In the genomic region with DNA sequence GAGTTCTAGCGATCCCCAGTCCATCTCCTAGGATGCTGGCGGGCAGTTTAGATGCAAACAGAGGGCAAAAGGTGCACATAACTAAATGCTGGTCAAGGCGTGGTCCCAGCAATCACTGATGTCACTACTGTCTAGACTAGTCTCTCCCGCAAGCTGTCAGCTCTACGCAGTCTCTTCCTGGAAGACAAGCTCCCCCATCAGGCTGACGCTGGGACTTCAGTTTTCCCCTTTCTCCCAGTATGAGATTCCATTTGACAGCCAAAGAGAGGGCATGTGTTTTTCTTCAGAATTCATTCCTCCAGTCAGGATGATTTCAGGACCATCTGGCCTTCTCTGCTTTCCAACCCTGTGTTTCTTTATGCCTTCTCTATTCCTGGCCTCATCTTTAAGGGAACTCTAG, we compare ENCODE assay signal across 9 mouse cellular contexts.
DNase-seq lines count a peak whose midpoint lies in the region; ATAC-seq lines count a peak whose summit lies in the region.
"Had no signal": no experiment of that assay in that cellular context is flagged by ENCODE, and none has a peak within 500 bp of the region (broad histone marks: within the 10 kb centered on the region; RNA-seq: fewer than 3 reads in every experiment).

No protein-coding gene starts in this region.

- 48% methylated on average over 6 of the region's 6 CpGs for WGBS in hindbrain, embryonic 10.5 days
- 49% methylated on average over 6 of the region's 6 CpGs for WGBS in hindbrain, embryonic 16.5 days
- WGBS in neural tube, embryonic 15.5 days = 50% methylated on average over 6 of the region's 6 CpGs
- 36% methylated on average over 6 of the region's 6 CpGs for WGBS in neural tube, embryonic 11.5 days

- no peaks in the 10 kb centered on the region for H3K4me1 ChIP-seq in hindbrain, embryonic 10.5 days (replicated peaks)
- H3K4me1 ChIP-seq in hindbrain, embryonic 16.5 days (ENCODE audit: control insufficient read depth, insufficient read depth, low read depth, low read length) = no peaks in the 10 kb centered on the region
- no peaks in the 10 kb centered on the region for H3K4me1 ChIP-seq in neural tube, embryonic 15.5 days
- H3K4me1 ChIP-seq in neural tube, embryonic 11.5 days (ENCODE audit: control insufficient read depth, insufficient read depth, low read length) = no peaks in the 10 kb centered on the region
- H3K4me1 ChIP-seq: megakaryocyte, embryonic 14.5 days had no signal

- no peaks in the 10 kb centered on the region for H3K27me3 ChIP-seq in hindbrain, embryonic 10.5 days (ENCODE audit: insufficient read depth, poor library complexity, severe bottlenecking)
- no peaks in the 10 kb centered on the region for H3K27me3 ChIP-seq in hindbrain, embryonic 16.5 days (replicated peaks; ENCODE audit: control insufficient read depth, insufficient read depth, low read length)
- no peaks in the 10 kb centered on the region for H3K27me3 ChIP-seq in neural tube, embryonic 15.5 days (replicated peaks)
- no peaks in the 10 kb centered on the region for H3K27me3 ChIP-seq in neural tube, embryonic 11.5 days (ENCODE audit: control insufficient read depth, insufficient read depth, low read length)
- H3K27me3 ChIP-seq: megakaryocyte, embryonic 14.5 days had no signal

- H3K9ac ChIP-seq in hindbrain, embryonic 16.5 days (ENCODE audit: low read depth, low read length) = no peak overlapping the region
- no peak overlapping the region for H3K9ac ChIP-seq in neural tube, embryonic 15.5 days (replicated peaks)
- no peak overlapping the region for H3K9ac ChIP-seq in neural tube, embryonic 11.5 days (ENCODE audit: low read length)

- H3K4me2 ChIP-seq in hindbrain, embryonic 16.5 days (ENCODE audit: low read length) = no peak overlapping the region
- no peak overlapping the region for H3K4me2 ChIP-seq in neural tube, embryonic 15.5 days
- no peak overlapping the region for H3K4me2 ChIP-seq in neural tube, embryonic 11.5 days (ENCODE audit: low read depth)

- no peaks in the 10 kb centered on the region for H3K36me3 ChIP-seq in hindbrain, embryonic 10.5 days
- no peaks in the 10 kb centered on the region for H3K36me3 ChIP-seq in hindbrain, embryonic 16.5 days (ENCODE audit: control insufficient read depth, insufficient read depth, low read length)
- H3K36me3 ChIP-seq in neural tube, embryonic 15.5 days = no peaks in the 10 kb centered on the region
- no peaks in the 10 kb centered on the region for H3K36me3 ChIP-seq in neural tube, embryonic 11.5 days (ENCODE audit: control insufficient read depth, insufficient read depth, low read length)

- no peak for ATAC-seq in hindbrain, embryonic 16.5 days
- no peak for ATAC-seq in neural tube, embryonic 15.5 days (ENCODE audit: low FRiP score)
- no peak for ATAC-seq in neural tube, embryonic 11.5 days (ENCODE audit: insufficient read depth, low FRiP score, low TSS enrichment)

- peak; percentile 24 for DNase-seq in hindbrain, embryonic 10.5 days (ENCODE audit: low spot score)
- DNase-seq in neural tube, embryonic 10.5 days (ENCODE audit: extremely low spot score, low spot score) = peak; percentile 21
- DNase-seq in cerebellum, adult 8-10 months = peak; percentile 33
- peak; percentile 43 for DNase-seq in neural tube, embryonic 11.5 days (ENCODE audit: low spot score)
- no peak for DNase-seq in thymus, postnatal 10 days (ENCODE audit: low spot score in 2 of 2)
- DNase-seq in urinary bladder, postnatal 4 days (ENCODE audit: low spot score in 2 of 2) = no peak

- no peaks in the 10 kb centered on the region for H3K9me3 ChIP-seq in hindbrain, embryonic 10.5 days
- H3K9me3 ChIP-seq in hindbrain, embryonic 16.5 days (ENCODE audit: control insufficient read depth, low read length) = no peaks in the 10 kb centered on the region
- H3K9me3 ChIP-seq in neural tube, embryonic 15.5 days (replicated peaks) = no peaks in the 10 kb centered on the region
- H3K9me3 ChIP-seq in neural tube, embryonic 11.5 days (ENCODE audit: control insufficient read depth, low read length) = no peaks in the 10 kb centered on the region

- H3K27ac ChIP-seq in hindbrain, embryonic 10.5 days = no peak overlapping the region
- H3K27ac ChIP-seq in hindbrain, embryonic 16.5 days (ENCODE audit: low read depth, low read length) = no peak overlapping the region
- H3K27ac ChIP-seq in neural tube, embryonic 15.5 days (replicated peaks) = no peak overlapping the region
- H3K27ac ChIP-seq in neural tube, embryonic 11.5 days (ENCODE audit: low read depth, low read length) = no peak overlapping the region

- no peak overlapping the region for H3K4me3 ChIP-seq in hindbrain, embryonic 10.5 days
- no peak overlapping the region for H3K4me3 ChIP-seq in hindbrain, embryonic 16.5 days (ENCODE audit: low read length)
- no peak overlapping the region for H3K4me3 ChIP-seq in neural tube, embryonic 15.5 days (replicated peaks)
- no peak overlapping the region for H3K4me3 ChIP-seq in neural tube, embryonic 11.5 days (ENCODE audit: low read depth, low read length)
- H3K4me3 ChIP-seq: megakaryocyte, embryonic 14.5 days had no signal

Comparison
In these comparisons a context has a peak if more than half of its experiments do, and no peak if none do; other contexts are left out.
1. DNase-seq: peak in hindbrain, embryonic 10.5 days (single experiment), neural tube, embryonic 10.5 days (single experiment), cerebellum, adult 8-10 months (single experiment) and neural tube, embryonic 11.5 days (single experiment); none in thymus, postnatal 10 days (0 of 2) and urinary bladder, postnatal 4 days (0 of 2).